Mouse (Mus musculus) embryo, embryonic 11 days (tissue): ENCODE data around the gene Fbxl15.

ENCODE experiments used
- DNase-seq: peaks from one replicate; pipeline ENCODE4 v3.0.0-alpha.2; 2015

Gene Fbxl15

GRCm38 (mm10) chr19:46308706-46309435 lies 19.1 kb upstream of the Fbxl15 start:
- peak; percentile 95 for DNase-seq

- DNase-seq, result no peak
Measured at GRCm38 (mm10) chr19:46309651-46310305, 18.2 kb upstream of the Fbxl15 start.

GRCm38 (mm10) chr19:46310312-46310865 lies 17.6 kb upstream of the Fbxl15 start:
- no peak for DNase-seq

- DNase-seq, result no peak
Measured at GRCm38 (mm10) chr19:46311341-46311740, 16.6 kb upstream of the Fbxl15 start.

GRCm38 (mm10) chr19:46312566-46312965 lies 15.4 kb upstream of the Fbxl15 start:
- no peak for DNase-seq

GRCm38 (mm10) chr19:46313116-46313515 lies 14.9 kb upstream of the Fbxl15 start:
- no peak for DNase-seq

- DNase-seq, result no peak
Measured at GRCm38 (mm10) chr19:46313591-46313990, 14.4 kb upstream of the Fbxl15 start.

GRCm38 (mm10) chr19:46314151-46314601 lies 13.8 kb upstream of the Fbxl15 start:
- no peak for DNase-seq

- DNase-seq, result no peak
Measured at GRCm38 (mm10) chr19:46314872-46315742, 12.9 kb upstream of the Fbxl15 start.

- no peak for DNase-seq
Measured at GRCm38 (mm10) chr19:46315752-46316610, 12.0 kb upstream of the Fbxl15 start.

- DNase-seq, result no peak
Measured at GRCm38 (mm10) chr19:46316846-46317545, 11.0 kb upstream of the Fbxl15 start.

- DNase-seq, result peak; percentile 41
Measured at GRCm38 (mm10) chr19:46317546-46317885, 10.5 kb upstream of the Fbxl15 start.

- DNase-seq, result no peak
Measured at GRCm38 (mm10) chr19:46318031-46318471, 9.9 kb upstream of the Fbxl15 start.

GRCm38 (mm10) chr19:46318586-46319378 lies 9.2 kb upstream of the Fbxl15 start:
- peak; percentile 72 for DNase-seq

GRCm38 (mm10) chr19:46320076-46320785 lies 7.8 kb upstream of the Fbxl15 start:
- DNase-seq, result no peak

GRCm38 (mm10) chr19:46321101-46321943 lies 6.7 kb upstream of the Fbxl15 start:
- peak; percentile 77 for DNase-seq

GRCm38 (mm10) chr19:46322144-46322995 lies 5.6 kb upstream of the Fbxl15 start:
- DNase-seq, result no peak

- no peak for DNase-seq
Measured at GRCm38 (mm10) chr19:46322996-46323572, 4.9 kb upstream of the Fbxl15 start.
